Mouse (Mus musculus) cerebellum, adult 2 months (tissue): Measurements from ENCODE around the gene Noxa1. TPM values are rescaled to one million over a fixed set of nuclear protein-coding genes. Genes with fewer than 3 reads are reported as not detected.

Experiments used
- DNase-seq, 2 experiments: peaks; one replicate each; pipeline ENCODE4 v3.0.0; 2021
- H3K27ac ChIP-seq: fragments of 200-500 bp; 2 replicates; pipeline ENCODE4 v1.5.1; 2012; ENCODE audit warnings: low read length, control low read depth, inconsistent platforms; ENCODE audit not compliant: insufficient read depth
- H3K27me3 ChIP-seq: fragments of 200-500 bp; 2 replicates; pipeline ENCODE4 v1.6.1; 2012; ENCODE audit warnings: inconsistent platforms, mild to moderate bottlenecking, low read length, moderate library complexity; ENCODE audit not compliant: control insufficient read depth, insufficient read depth
- H3K4me1 ChIP-seq: fragments of 200-500 bp; 2 replicates; pipeline ENCODE4 v1.6.1; 2011; ENCODE audit warnings: low read length; ENCODE audit not compliant: control insufficient read depth, insufficient read depth
- H3K4me3 ChIP-seq: fragments of 200-500 bp; replicated peaks from 2 replicates; pipeline ENCODE3; 2011; ENCODE audit warnings: mild to moderate bottlenecking, low read depth, low read length, control low read depth; ENCODE audit not compliant: insufficient read depth
- CTCF ChIP-seq: fragments of 200-500 bp; IDR thresholded peaks from 2 replicates; pipeline ENCODE4 v1.5.1; 2011; ENCODE audit warnings: low read depth, mild to moderate bottlenecking, control low read depth, low read length, moderate library complexity, borderline replicate concordance; ENCODE audit not compliant: insufficient read depth
- POLR2A ChIP-seq: fragments of 200-500 bp; IDR thresholded peaks from 2 replicates; pipeline ENCODE4 v1.6.1; 2011; ENCODE audit warnings: low read length, control low read depth, borderline replicate concordance; ENCODE audit not compliant: insufficient read depth
- WGBS: fragments of 180-500 bp; shearing (Covaris S2); methylation state at CpG from one replicate; pipeline ENCODE4 v1.1.7; 2018; 5-methylcytosine and 5-hydroxymethylcytosine counted together
- polyA plus RNA-seq: library from polyadenylated mRNA; depleted of rRNA; stranded (reverse); fragments of >200 nt; gene quantifications from 2 replicates; pipeline ENCODE4 v1.2.3, GENCODE M21; 2012; rRNA removed

Gene Noxa1
- polyA plus RNA-seq, 1 experiment = not detected

DNA sequence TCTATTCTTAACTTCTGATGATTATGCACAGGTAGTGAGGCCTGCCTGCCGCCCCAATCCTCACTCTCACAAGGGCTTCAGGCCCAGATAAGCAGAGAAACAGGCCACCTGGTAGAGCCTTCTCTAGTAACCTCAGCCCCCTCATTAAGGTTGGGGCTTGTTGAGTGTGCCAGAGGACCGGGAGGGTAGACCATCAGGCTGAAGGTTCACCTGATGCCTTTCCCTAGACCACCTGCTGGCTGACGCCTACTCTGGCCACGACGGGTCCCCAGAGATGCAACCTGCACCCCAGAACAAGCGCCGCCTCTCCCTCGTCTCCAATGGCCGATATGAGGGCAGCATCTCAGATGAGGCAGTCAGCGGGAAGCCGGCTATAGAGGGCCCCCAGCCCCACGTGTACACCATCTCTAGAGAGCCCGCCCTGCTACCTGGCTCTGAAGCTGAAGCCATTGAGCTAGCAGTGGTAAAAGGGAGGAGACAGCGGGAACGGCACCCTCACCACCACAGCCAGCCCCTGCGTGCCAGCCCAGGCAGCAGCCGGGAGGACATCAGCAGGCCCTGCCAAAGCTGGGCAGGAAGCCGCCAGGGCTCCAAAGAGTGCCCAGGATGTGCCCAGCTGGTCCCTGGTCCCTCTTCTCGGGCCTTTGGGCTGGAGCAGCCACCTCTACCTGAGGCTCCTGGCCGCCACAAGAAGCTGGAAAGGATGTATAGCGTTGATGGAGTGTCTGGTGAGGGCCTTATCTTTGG, 39.4 kb downstream of the Noxa1 start:
- no peak for DNase-seq
- Histone ChIP-seq H3K4me3 (peak overlapping the region; percentile 69), H3K27me3 (0 out of 2 replicates have a peak, but pooled peaks cover 1% of the 10 kb centered on the region), H3K27ac (no peak overlapping the region), H3K4me1 (peaks cover 12% of the 10 kb centered on the region; the same call in 1 of the 2 replicates)
- no peak for TF ChIP-seq CTCF
- 56% methylated on average over 21 of the region's 21 CpGs for WGBS

DNA sequence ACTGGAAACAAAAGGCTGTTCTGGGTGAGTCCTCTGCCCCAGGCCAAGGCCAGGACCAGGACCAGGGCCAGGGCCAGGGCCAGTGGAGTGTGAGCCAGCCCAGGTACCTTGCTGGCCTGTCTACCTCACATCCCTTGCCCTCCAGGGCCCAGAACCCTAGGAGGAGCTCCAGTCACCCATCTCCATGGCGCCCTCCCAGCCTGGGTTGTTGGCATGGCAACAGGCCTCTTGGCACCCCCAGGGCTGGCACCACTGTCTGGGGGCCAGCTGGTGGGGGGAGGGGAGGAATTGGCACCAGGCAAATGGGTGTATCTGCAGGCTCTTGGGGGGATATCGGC, 39.9 kb downstream of the Noxa1 start:
- peak overlapping the region; percentile 69 for H3K4me3 ChIP-seq
- peaks cover 12% of the 10 kb centered on the region; the same call in 1 of the 2 replicates for H3K4me1 ChIP-seq
- H3K27me3 ChIP-seq = 0 out of 2 replicates have a peak, but pooled peaks cover 1% of the 10 kb centered on the region
- WGBS = 21% methylated on average over 2 of the region's 2 CpGs
- TF ChIP-seq CTCF = no peak
- no peak for TF ChIP-seq POLR2A
- no peak overlapping the region for H3K27ac ChIP-seq
- peak; percentile 61 to 65 for DNase-seq

DNA sequence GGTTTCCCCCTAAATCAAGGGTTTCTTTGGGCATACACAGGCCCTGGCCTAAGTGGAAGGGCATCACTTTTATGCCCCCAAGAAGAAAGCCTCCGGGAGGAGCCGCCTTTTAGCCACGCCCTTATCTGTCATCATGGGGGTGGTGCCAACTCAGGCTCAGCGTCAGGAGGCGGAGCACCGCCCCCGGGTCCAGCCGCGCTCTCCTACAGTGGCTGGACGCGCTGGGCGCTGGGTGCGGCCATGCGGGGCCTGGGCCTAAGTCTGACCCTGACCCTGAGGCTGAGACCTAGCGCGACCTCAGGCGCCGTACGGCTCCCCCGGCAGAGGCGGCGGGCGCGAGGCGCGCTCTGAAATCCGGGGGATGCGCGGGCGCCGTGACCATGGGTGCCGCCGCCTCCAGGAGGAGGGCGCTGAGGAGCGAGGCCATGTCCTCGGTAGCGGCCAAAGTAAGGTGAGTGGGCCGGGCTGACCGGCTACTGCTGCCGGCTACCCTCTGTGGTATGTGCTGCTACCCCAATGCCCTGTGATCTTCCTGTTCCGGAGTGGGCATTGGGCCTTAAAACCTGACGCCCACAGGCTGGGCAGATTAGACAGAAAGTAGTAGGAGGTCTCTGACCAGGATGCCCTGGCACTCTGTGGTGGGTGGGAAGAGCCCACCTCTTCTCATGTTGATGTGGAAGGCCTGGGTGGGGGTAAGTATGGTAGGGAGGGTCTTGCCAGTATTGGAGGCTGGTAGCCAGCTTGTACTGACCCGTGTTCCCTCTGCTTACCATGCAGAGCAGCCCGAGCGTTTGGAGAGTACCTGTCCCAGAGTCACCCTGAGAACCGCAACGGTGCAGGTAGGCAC, 40.5 kb downstream of the Noxa1 start, which contains the start of gene Nsmf:
Nsmf (plus strand) TSS at position 135 of the 847 bp plus-strand sequence.
- 2% methylated on average over 47 of the region's 47 CpGs for whole genome bisulfite sequencing
- no peak within 1 kb of the TSS for H3K27ac ChIP-seq

DNA sequence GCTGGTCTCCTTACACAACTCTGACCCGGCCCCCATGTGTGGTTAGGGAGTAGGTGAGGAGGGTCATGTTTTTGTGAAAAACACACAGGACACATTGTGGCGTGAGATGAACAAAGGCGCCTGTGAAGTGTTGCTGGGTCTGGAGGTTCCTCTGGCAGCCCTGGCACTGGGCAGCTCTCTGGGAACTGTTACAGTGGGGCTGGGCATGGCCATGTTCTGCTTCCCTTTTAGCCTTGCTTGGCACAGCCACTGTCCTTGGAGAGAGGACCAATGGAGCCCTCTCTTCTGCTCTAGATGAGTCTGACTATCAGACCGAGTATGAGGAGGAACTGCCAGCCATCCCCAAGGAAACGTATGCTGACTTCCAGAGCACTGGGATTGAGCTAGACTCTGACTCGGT, 41.8 kb downstream of the Noxa1 start:
- Histone ChIP-seq H3K4me1 (peaks cover 12% of the 10 kb centered on the region; the same call in 1 of the 2 replicates), H3K27me3 (0 out of 2 replicates have a peak, but pooled peaks cover 1% of the 10 kb centered on the region), H3K4me3 (no peak overlapping the region), H3K27ac (no peak overlapping the region)
- no peak for TF ChIP-seq POLR2A
- no peak for TF ChIP-seq CTCF
- WGBS = 83% methylated on average over 6 of the region's 6 CpGs
- no peak for DNase-seq

More for the DNA sequence above, 40.5 kb downstream of the Noxa1 start, which contains the start of gene Nsmf:
- Histone ChIP-seq H3K4me3 (peak within 1 kb of the TSS; percentile 69), H3K4me1 (peaks cover 12% of the 10 kb centered on the region; the same call in 1 of the 2 replicates), H3K27me3 (0 out of 2 replicates have a peak, but pooled peaks cover 1% of the 10 kb centered on the region)
- DNase-seq = peak; percentile 83 to 87
- TF ChIP-seq CTCF = no peak
- TF ChIP-seq POLR2A = peak; percentile 43; the same call in 1 of the 2 replicates

DNA sequence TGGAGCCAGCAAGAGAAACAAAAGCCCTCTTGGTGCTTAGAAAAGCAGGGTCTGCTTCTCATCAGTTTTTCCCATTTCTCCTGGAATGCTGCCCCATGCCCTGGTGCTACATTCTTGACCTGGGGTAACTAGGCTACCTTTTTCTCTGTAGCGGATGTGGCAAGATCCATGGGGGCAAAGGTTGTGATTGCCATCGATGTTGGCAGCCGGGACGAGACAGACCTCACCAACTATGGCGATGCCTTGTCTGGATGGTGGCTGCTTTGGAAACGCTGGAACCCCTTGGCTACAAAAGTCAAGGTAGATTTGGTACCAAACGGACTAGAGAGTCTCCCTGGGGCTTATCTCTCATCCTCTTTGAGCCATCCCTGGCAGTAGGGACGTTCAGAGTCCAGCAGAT, 43.5 kb downstream of the Noxa1 start:
- Histone ChIP-seq H3K27me3 (no peaks in the 10 kb centered on the region), H3K4me1 (peaks cover 12% of the 10 kb centered on the region; the same call in 1 of the 2 replicates), H3K4me3 (no peak overlapping the region), H3K27ac (no peak overlapping the region)
- TF ChIP-seq POLR2A (no peak), CTCF (no peak)
- 68% methylated on average over 8 of the region's 8 CpGs for WGBS
- no peak for DNase-seq

DNA sequence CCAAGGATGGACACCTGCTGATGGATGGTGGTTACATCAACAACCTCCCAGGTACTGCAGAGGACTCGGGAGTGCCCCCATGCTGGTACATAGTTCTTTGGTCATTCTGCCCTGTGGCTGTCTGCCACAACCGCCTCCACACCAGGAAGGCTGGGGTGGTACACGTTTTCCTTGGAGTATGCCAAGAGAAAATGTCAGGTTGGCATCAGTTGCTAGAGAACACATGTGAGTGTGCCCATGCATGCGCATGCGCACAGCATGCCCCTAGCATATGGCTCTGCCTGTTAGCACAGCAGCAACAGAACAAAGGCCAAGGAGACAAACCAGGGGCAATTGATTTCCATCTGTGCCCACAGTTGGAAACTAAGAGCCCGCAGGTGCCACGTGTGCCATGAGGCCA, 44.0 kb downstream of the Noxa1 start:
- DNase-seq = peak; percentile 77 to 91
- WGBS = 7% methylated on average over 7 of the region's 7 CpGs
- Histone ChIP-seq H3K4me3 (no peak overlapping the region), H3K4me1 (peaks cover 12% of the 10 kb centered on the region; the same call in 1 of the 2 replicates), H3K27ac (no peak overlapping the region), H3K27me3 (no peaks in the 10 kb centered on the region; the same call in 1 of the 2 replicates)
- TF ChIP-seq POLR2A (no peak), CTCF (no peak)

DNA sequence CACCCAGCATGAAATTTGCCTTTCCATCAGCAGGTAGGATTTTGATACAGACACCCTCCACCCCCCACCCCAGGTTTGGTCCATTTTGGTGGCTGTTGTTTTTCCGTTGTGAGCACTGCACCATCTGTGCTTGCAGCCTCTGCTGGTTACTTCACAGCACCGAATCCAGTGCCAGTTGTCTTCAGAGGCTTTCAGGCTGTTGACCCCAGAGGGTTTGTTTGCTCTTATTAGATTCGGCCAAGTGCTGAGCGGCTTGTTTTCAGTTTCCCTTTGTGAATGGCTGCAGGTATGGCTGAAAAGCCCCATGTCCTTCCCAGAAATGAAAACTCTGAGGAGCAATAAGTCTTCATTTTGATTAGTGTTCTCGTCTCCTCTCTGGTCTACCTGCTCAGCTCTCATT, 54.9 kb downstream of the Noxa1 start:
- peaks cover 1% of the 10 kb centered on the region; the same call in 1 of the 2 replicates for H3K27me3 ChIP-seq
- DNase-seq = no peak
- H3K27ac ChIP-seq = no peak overlapping the region
- no peaks in the 10 kb centered on the region for H3K4me1 ChIP-seq
- WGBS = 91% methylated on average over 5 of the region's 5 CpGs
- TF ChIP-seq POLR2A (no peak), CTCF (no peak)
- no peak overlapping the region for H3K4me3 ChIP-seq

Other genes starting within 250 kb of the Noxa1 start
- gene Ehmt1, start 175.5 kb downstream of the Noxa1 start, polyA plus RNA-seq = 63.9 and 68.9 TPM in 2 replicates
- gene Arrdc1, start 159.9 kb downstream of the Noxa1 start, polyA plus RNA-seq = 46.7 and 47.2 TPM in 2 replicates
- 18.2 and 19.5 TPM in 2 replicates for gene Zmynd19, start 145.4 kb downstream of the Noxa1 start, polyA plus RNA-seq
- gene Dph7, start 132.7 kb downstream of the Noxa1 start, polyA plus RNA-seq = 34.3 and 39.7 TPM in 2 replicates
- gene Mrpl41, start 120.1 kb downstream of the Noxa1 start, polyA plus RNA-seq = 137 and 140 TPM in 2 replicates
- gene Pnpla7, start 119.1 kb downstream of the Noxa1 start, polyA plus RNA-seq = 16.0 and 17.8 TPM in 2 replicates
- 203 and 244 TPM in 2 replicates for gene Nsmf, start 40.8 kb downstream of the Noxa1 start, polyA plus RNA-seq
- gene Entpd8, start 14.8 kb downstream of the Noxa1 start, polyA plus RNA-seq = not detected in 2 replicates
- gene Nrarp, start 85.6 kb upstream of the Noxa1 start, polyA plus RNA-seq = 7.7 and 9.4 TPM in 2 replicates
- gene Tor4a, start 101.7 kb upstream of the Noxa1 start, polyA plus RNA-seq = 3.6 and 4.2 TPM in 2 replicates
- 69.4 and 84.5 TPM in 2 replicates for gene Nelfb, start 116.3 kb upstream of the Noxa1 start, polyA plus RNA-seq
- not detected in 2 replicates for gene Stpg3, start 119.5 kb upstream of the Noxa1 start, polyA plus RNA-seq
- 0.10 and 0.11 TPM in 2 replicates for gene Fam166a, start 123.6 kb upstream of the Noxa1 start, polyA plus RNA-seq
- gene Tubb4b, start 129.6 kb upstream of the Noxa1 start, polyA plus RNA-seq = 647 and 663 TPM in 2 replicates
- gene Slc34a3, start 139.2 kb upstream of the Noxa1 start, polyA plus RNA-seq = 0.73 and 0.92 TPM in 2 replicates
- gene Rnf224, start 141.6 kb upstream of the Noxa1 start, polyA plus RNA-seq = not detected in 2 replicates
- gene Rnf208, start 147.1 kb upstream of the Noxa1 start, polyA plus RNA-seq = 423 and 427 TPM in 2 replicates
- 0.76 and 0.80 TPM in 2 replicates for gene Cysrt1, start 147.3 kb upstream of the Noxa1 start, polyA plus RNA-seq
- 12.5 and 14.1 TPM in 2 replicates for gene AL732309.1, start 151.7 kb upstream of the Noxa1 start, polyA plus RNA-seq
- gene Tmem203, start 160.3 kb upstream of the Noxa1 start, polyA plus RNA-seq = 31.9 and 33.4 TPM in 2 replicates
- gene Tprn, start 167.5 kb upstream of the Noxa1 start, polyA plus RNA-seq = 91.0 and 96.9 TPM in 2 replicates
- 74.5 and 75.9 TPM in 2 replicates for gene Ssna1, start 177.3 kb upstream of the Noxa1 start, polyA plus RNA-seq
- 103 TPM in 2 replicates for gene Anapc2, start 177.3 kb upstream of the Noxa1 start, polyA plus RNA-seq
- not detected in 2 replicates for gene Tmem210, start 193.0 kb upstream of the Noxa1 start, polyA plus RNA-seq
- 0.20 and 0.21 TPM in 2 replicates for gene Lrrc26, start 194.8 kb upstream of the Noxa1 start, polyA plus RNA-seq
- gene Grin1, start 224.0 kb upstream of the Noxa1 start, polyA plus RNA-seq = 282 and 290 TPM in 2 replicates
- gene Man1b1, start 237.2 kb upstream of the Noxa1 start, polyA plus RNA-seq = 33.2 and 34.1 TPM in 2 replicates